Comparison of ENCODE assay signal across 15 mouse cellular contexts in genomic region chrX:8219651-8220050, GRCm38 (mm10). TPM values are rescaled to one million over a fixed set of nuclear protein-coding genes. Genes with fewer than 3 reads are reported as not detected.
"Had no signal": no experiment of that assay in that cellular context is flagged by ENCODE, and none has a peak within 500 bp of the region (broad histone marks: within the 10 kb centered on the region; RNA-seq: fewer than 3 reads in every experiment).

No protein-coding gene starts in this region.

- H3K4me1 ChIP-seq: limb, embryonic 10.5 days; megakaryocyte, embryonic 14.5 days; midbrain, embryonic 15.5 days had no signal

- H3K9ac ChIP-seq: liver, embryonic 15.5 days; midbrain, embryonic 15.5 days had no signal

- H3K36me3 ChIP-seq: limb, embryonic 10.5 days; liver, embryonic 15.5 days; midbrain, embryonic 15.5 days had no signal

- H3K27ac ChIP-seq: left cerebral cortex, adult 2 months; limb, embryonic 10.5 days; liver, embryonic 15.5 days; macrophage; midbrain, embryonic 15.5 days had no signal

- ATAC-seq: midbrain, embryonic 15.5 days had no signal

- H3K27me3 ChIP-seq: liver, embryonic 15.5 days; midbrain, embryonic 15.5 days had no signal

- DNase-seq: kidney, adult 18-20 months; kidney, postnatal 10 days; kidney, postnatal 4 days; lung, adult 2 months; right cerebral cortex, postnatal 14 days; thymus, adult 2 months; thymus, postnatal 25 days had no signal

- H3K4me2 ChIP-seq: liver, embryonic 11.5 days; liver, embryonic 15.5 days; midbrain, embryonic 11.5 days; midbrain, embryonic 15.5 days had no signal

- H3K4me3 ChIP-seq: left cerebral cortex, adult 2 months; limb, embryonic 10.5 days; liver, embryonic 15.5 days; megakaryocyte, embryonic 14.5 days; midbrain, embryonic 15.5 days had no signal

- H3K9me3 ChIP-seq: limb, embryonic 10.5 days; liver, embryonic 15.5 days; midbrain, embryonic 15.5 days had no signal

RNA-seq across cellular contexts. Expression of gene Slc38a5, which starts 51.3 kb away (rescaled TPM):
- polyA plus RNA-seq: macrophage had no signal
